Comparison of ENCODE assay signal across 8 mouse cellular contexts in genomic region chr2:113757525-113758310, GRCm38 (mm10). TPM values are rescaled to one million over a fixed set of nuclear protein-coding genes. Genes with fewer than 3 reads are reported as not detected.
DNase-seq lines count a peak whose midpoint lies in the region; ATAC-seq and TF ChIP-seq lines count a peak whose summit lies in the region.

No protein-coding gene starts in this region.

- H3K9me3 ChIP-seq in hindbrain, postnatal 0 days (ENCODE audit: low read length): no peaks in the 10 kb centered on the region
- no peaks in the 10 kb centered on the region for H3K9me3 ChIP-seq in stomach, embryonic 14.5 days (ENCODE audit: control insufficient read depth, low read depth, low read length)

- H3K4me3 ChIP-seq in hindbrain, postnatal 0 days (ENCODE audit: low read length): peak overlapping the region; percentile 61
- peak overlapping the region; percentile 41 for H3K4me3 ChIP-seq in stomach, embryonic 14.5 days (ENCODE audit: low read depth, low read length)

- H3K36me3 ChIP-seq in hindbrain, postnatal 0 days (ENCODE audit: insufficient read depth, low read length): no peaks in the 10 kb centered on the region
- no peaks in the 10 kb centered on the region for H3K36me3 ChIP-seq in stomach, embryonic 14.5 days (ENCODE audit: control insufficient read depth, insufficient read depth, low read length)

- peak; percentile 67 for ATAC-seq in hindbrain, postnatal 0 days
- peak; percentile 42; the same call in 1 of the 2 replicates for ATAC-seq in megakaryocyte progenitor cell, adult 5-6 weeks (replicated peaks; ENCODE audit: poor library complexity)
- ATAC-seq in stomach, embryonic 14.5 days (ENCODE audit: insufficient number of reproducible peaks, insufficient read depth, low FRiP score, low read depth): peak; percentile 54; the same call in 1 of the 2 replicates

- WGBS in hindbrain, postnatal 0 days: under 1% methylated on average over 47 of the region's 47 CpGs
- under 1% methylated on average over 47 of the region's 47 CpGs for WGBS in stomach, embryonic 14.5 days

- peak overlapping the region; percentile 96 for H3K4me2 ChIP-seq in hindbrain, postnatal 0 days (ENCODE audit: low read depth, low read length)
- H3K4me2 ChIP-seq in stomach, embryonic 14.5 days (replicated peaks; ENCODE audit: low read depth, low read length): peak overlapping the region; percentile 89

- no peak for TF ChIP-seq CTCF in hindbrain, postnatal 0 days (IDR thresholded peaks at IDR 0.05; ENCODE audit: low read depth)

- H3K27me3 ChIP-seq in hindbrain, postnatal 0 days (ENCODE audit: insufficient read depth, low read length): peaks cover 7% of the 10 kb centered on the region; the same call in 1 of the 2 replicates
- H3K27me3 ChIP-seq in stomach, embryonic 14.5 days (ENCODE audit: control insufficient read depth, insufficient read depth, low read length): peaks cover 21% of the 10 kb centered on the region

- DNase-seq in adrenal gland, postnatal 10 days: peak; percentile 12
- DNase-seq in adrenal gland, adult 8-10 months: no peak
- peak; percentile 34 for DNase-seq in ovary, postnatal 36 days (ENCODE audit: low spot score)
- DNase-seq in ovary, adult 18-20 months (ENCODE audit: low spot score): no peak
- DNase-seq in hindbrain, postnatal 0 days (ENCODE audit: low spot score): peak; percentile 58
- no peak for DNase-seq in ovary, postnatal 14 days (ENCODE audit: low spot score)

- H3K4me1 ChIP-seq in hindbrain, postnatal 0 days (ENCODE audit: insufficient read depth, low read length): peaks cover 7% of the 10 kb centered on the region
- peaks cover 4% of the 10 kb centered on the region; the same call in 1 of the 2 replicates for H3K4me1 ChIP-seq in stomach, embryonic 14.5 days (ENCODE audit: control insufficient read depth, insufficient read depth, low read length)

- no peak overlapping the region for H3K27ac ChIP-seq in hindbrain, postnatal 0 days
- no peak overlapping the region for H3K27ac ChIP-seq in stomach, embryonic 14.5 days (ENCODE audit: low read length)

- peak overlapping the region; percentile 55; the same call in 1 of the 2 replicates for H3K9ac ChIP-seq in hindbrain, postnatal 0 days (replicated peaks; ENCODE audit: low read length)
- H3K9ac ChIP-seq in stomach, embryonic 14.5 days (replicated peaks; ENCODE audit: low read depth, low read length): peak overlapping the region; percentile 28; the same call in 1 of the 2 replicates

RNA-seq across cellular contexts. Expression of gene Grem1, which starts 0.7 kb away (rescaled TPM):
- 1 to 10 TPM; 1.3 to 1.9 TPM for total RNA-seq in adrenal gland, postnatal 10 days (2021)
- 1 to 10 TPM in 2 of 4 experiments, under 1 TPM in 2; 0.64 to 3.9 (median 1.8) TPM for total RNA-seq in adrenal gland, adult 8-10 months (2022)
- 4.5 and 5.2 TPM in 2 replicates for total RNA-seq in hindbrain, postnatal 0 days (2014; rRNA removed)
- 1.6 and 2.0 TPM in 2 replicates for polyA plus RNA-seq in hindbrain, postnatal 0 days (2015; fragmentation: Nextera tagmentation; extraction: Ambion mirVana)
- not detected in 2 replicates for total RNA-seq in megakaryocyte progenitor cell, adult 5-6 weeks (2015)
- not detected in 2 replicates for total RNA-seq in megakaryocyte progenitor cell, adult 5-6 weeks (2017)
- 7.1 and 7.5 TPM in 2 replicates for polyA plus RNA-seq in stomach, embryonic 14.5 days (2014; fragmentation: Nextera tagmentation; extraction: Ambion mirVana)

Comparison
In these comparisons a context has a peak if more than half of its experiments do, and no peak if none do; other contexts are left out.
1. DNase-seq: peak in adrenal gland, postnatal 10 days (single experiment), ovary, postnatal 36 days (single experiment) and hindbrain, postnatal 0 days (single experiment); none in adrenal gland, adult 8-10 months (single experiment), ovary, adult 18-20 months (single experiment) and ovary, postnatal 14 days (single experiment).
2. Peak in every context shown above with its lines, with median percentiles within 50 percentile points of each other: ATAC-seq.